In genomic region chr15:78406293-78406934, GRCm38 (mm10) we compare ENCODE assay signal across 7 mouse cellular contexts. TPM values are rescaled to one million over a fixed set of nuclear protein-coding genes. Genes with fewer than 3 reads are reported as not detected.
DNase-seq lines count a peak whose midpoint lies in the region; ATAC-seq and TF ChIP-seq lines count a peak whose summit lies in the region.

TSS of gene Mpst (plus strand) at chr15:78406416.

- H3K36me3 ChIP-seq in intestine, postnatal 0 days (ENCODE audit: control insufficient read depth, insufficient read depth) = no peaks in the 10 kb centered on the region
- H3K36me3 ChIP-seq in midbrain, embryonic 12.5 days = no peaks in the 10 kb centered on the region
- H3K36me3 ChIP-seq in small intestine, adult 2 months (ENCODE audit: control insufficient read depth, insufficient read depth, low read length) = no peaks in the 10 kb centered on the region

- no peaks in the 10 kb centered on the region for H3K9me3 ChIP-seq in intestine, postnatal 0 days (ENCODE audit: control insufficient read depth)
- no peaks in the 10 kb centered on the region for H3K9me3 ChIP-seq in midbrain, embryonic 12.5 days

- TF ChIP-seq POLR2A in small intestine, adult 2 months (IDR thresholded peaks at IDR 0.05; ENCODE audit: low read depth, low read length) = peak; percentile 62; the same call in 1 of the 2 replicates

- DNase-seq in adrenal gland, adult 2 months = peak; percentile 95
- peak; percentile 92 for DNase-seq in embryo, embryonic 9.5 days (ENCODE audit: extremely low spot score)
- DNase-seq in gonadal fat pad, adult 2 months (ENCODE audit: low read depth) = no peak
- DNase-seq in left cerebral cortex, postnatal 4 days = peak; percentile 91

- H3K4me2 ChIP-seq in intestine, postnatal 0 days (replicated peaks; ENCODE audit: low read depth) = peak within 1 kb of the TSS; percentile 85
- peak within 1 kb of the TSS; percentile 79 for H3K4me2 ChIP-seq in midbrain, embryonic 12.5 days (replicated peaks)

- H3K27ac ChIP-seq in intestine, postnatal 0 days (ENCODE audit: low read depth, low read length) = peak within 1 kb of the TSS; percentile 92
- peak within 1 kb of the TSS; percentile 86 for H3K27ac ChIP-seq in midbrain, embryonic 12.5 days (replicated peaks)
- H3K27ac ChIP-seq in small intestine, adult 2 months (ENCODE audit: insufficient read depth, low read depth, low read length) = peak within 1 kb of the TSS; percentile 95

- H3K9ac ChIP-seq in intestine, postnatal 0 days (ENCODE audit: low read depth, low read length) = peak within 1 kb of the TSS; percentile 79
- H3K9ac ChIP-seq in midbrain, embryonic 12.5 days (replicated peaks) = peak within 1 kb of the TSS; percentile 72

- ATAC-seq in intestine, postnatal 0 days = peak; percentile 76
- ATAC-seq in midbrain, embryonic 12.5 days (ENCODE audit: low FRiP score, low read depth) = peak; percentile 90

- WGBS in intestine, postnatal 0 days = 0% methylated on average over 40 of the region's 40 CpGs
- under 1% methylated on average over 40 of the region's 40 CpGs for WGBS in midbrain, embryonic 12.5 days
- under 1% methylated on average over 40 of the region's 40 CpGs for WGBS in small intestine, adult 2 months

- TF ChIP-seq CTCF in intestine, postnatal 0 days (IDR thresholded peaks at IDR 0.05; ENCODE audit: low read depth) = no peak
- peak; percentile 5; the same call in 1 of the 2 replicates for TF ChIP-seq CTCF in small intestine, adult 2 months (IDR thresholded peaks at IDR 0.05; ENCODE audit: extremely low read depth, insufficient read length, insufficient replicate concordance, low read depth, low read length)

- H3K4me1 ChIP-seq in intestine, postnatal 0 days (replicated peaks; ENCODE audit: control insufficient read depth, insufficient read depth, low read length) = peaks cover 11% of the 10 kb centered on the region
- H3K4me1 ChIP-seq in midbrain, embryonic 12.5 days = peaks cover 39% of the 10 kb centered on the region
- peaks cover 51% of the 10 kb centered on the region for H3K4me1 ChIP-seq in small intestine, adult 2 months (ENCODE audit: control insufficient read depth, insufficient read depth, insufficient read length, low read length)

- H3K4me3 ChIP-seq in intestine, postnatal 0 days (ENCODE audit: low read depth, low read length) = peak within 1 kb of the TSS; percentile 62
- H3K4me3 ChIP-seq in midbrain, embryonic 12.5 days = peak within 1 kb of the TSS; percentile 58
- H3K4me3 ChIP-seq in small intestine, adult 2 months (ENCODE audit: low read depth, low read length) = peak within 1 kb of the TSS; percentile 88

- intact Hi-C loops in left cerebral cortex, postnatal 4 days (cut with DNase I) = no loop called here

- H3K27me3 ChIP-seq in intestine, postnatal 0 days (replicated peaks; ENCODE audit: control insufficient read depth, insufficient read depth, low read length) = peaks cover 7% of the 10 kb centered on the region
- H3K27me3 ChIP-seq in midbrain, embryonic 12.5 days = peaks cover 48% of the 10 kb centered on the region
- no peaks in the 10 kb centered on the region for H3K27me3 ChIP-seq in small intestine, adult 2 months (ENCODE audit: control insufficient read depth, insufficient read depth, low read length)

RNA-seq across cellular contexts. Expression of gene Mpst, which starts in this region (rescaled TPM):
- total RNA-seq in adrenal gland, adult 2 months (2021) = 10 to 100 TPM; 59.0 to 63.2 TPM
- 342 and 389 TPM in 2 replicates for polyA plus RNA-seq in adrenal gland, adult 2 months (2012; rRNA removed)
- 120 and 127 TPM in 2 replicates for polyA plus RNA-seq in gonadal fat pad, adult 2 months (2012; rRNA removed)
- 2.8 and 3.2 TPM in 2 replicates for polyA plus RNA-seq in intestine, postnatal 0 days (2015; fragmentation: Nextera tagmentation; extraction: Ambion mirVana)
- 10 to 100 TPM; 57.2 to 58.7 TPM for total RNA-seq in left cerebral cortex, postnatal 4 days (2021)
- 2.0 and 2.1 TPM in 2 replicates for polyA plus RNA-seq in midbrain, embryonic 12.5 days (2016; fragmentation: Nextera tagmentation; extraction: Ambion mirVana)
- polyA plus RNA-seq in small intestine, adult 2 months (2012; rRNA removed) = 115 and 177 TPM in 2 replicates

Comparison
In these comparisons a context has a peak if more than half of its experiments do, and no peak if none do; other contexts are left out.
1. RNA of gene Mpst (polyA plus RNA-seq): 342 to 389 TPM in adrenal gland, adult 2 months, 115 to 177 TPM in small intestine, adult 2 months and 120 to 127 TPM in gonadal fat pad, adult 2 months; 2.8 to 3.2 TPM in intestine, postnatal 0 days and 2.0 to 2.1 TPM in midbrain, embryonic 12.5 days; every median in the first group is over 10 times any median in the second.
2. Peak in every context shown above with its lines, with median percentiles within 50 percentile points of each other: H3K27ac ChIP-seq and H3K4me3 ChIP-seq.